Mouse (Mus musculus) thymus, adult 2 months (tissue): ENCODE measurements around the gene Fut8. TPM values are rescaled to one million over a fixed set of nuclear protein-coding genes. Genes with fewer than 3 reads are reported as not detected.

Experiments used
- DNase-seq: peaks from one replicate; pipeline ENCODE4 v3.0.0; 2021
- H3K27ac ChIP-seq: fragments of 200-500 bp; 2 replicates; pipeline ENCODE4 v1.5.1; 2012; ENCODE audit warnings: low read length, control low read depth; ENCODE audit not compliant: control insufficient read depth, insufficient read depth
- H3K27me3 ChIP-seq: fragments of 200-500 bp; 2 replicates; pipeline ENCODE4 v1.6.1; 2012; ENCODE audit warnings: mild to moderate bottlenecking, low read length, moderate library complexity, mixed read lengths; ENCODE audit not compliant: control insufficient read depth, insufficient read depth
- H3K36me3 ChIP-seq: fragments of 200-500 bp; 2 replicates; pipeline ENCODE4 v1.6.1; 2012; ENCODE audit warnings: mild to moderate bottlenecking, low read length, moderate library complexity; ENCODE audit not compliant: control insufficient read depth, insufficient read depth
- H3K4me1 ChIP-seq: fragments of 200-500 bp; replicated peaks from 2 replicates; pipeline ENCODE4 v1.6.1; 2012; ENCODE audit warnings: low read length; ENCODE audit not compliant: control insufficient read depth, insufficient read depth
- H3K4me3 ChIP-seq: fragments of 200-500 bp; 2 replicates; pipeline ENCODE4 v1.5.1; 2012; ENCODE audit warnings: mild to moderate bottlenecking, low read length, control low read depth, moderate library complexity; ENCODE audit not compliant: control insufficient read depth, insufficient read depth
- CTCF ChIP-seq: fragments of 200-500 bp; IDR thresholded peaks from 2 replicates; pipeline ENCODE4 v1.5.1; 2012; ENCODE audit warnings: mild to moderate bottlenecking, control low read depth, low read length, moderate library complexity, borderline replicate concordance; ENCODE audit not compliant: control insufficient read depth, poor library complexity, insufficient read depth; ENCODE audit errors: extremely low read depth
- POLR2A ChIP-seq: fragments of 200-500 bp; IDR thresholded peaks from 2 replicates; pipeline ENCODE4 v1.6.1; 2012; ENCODE audit warnings: mild to moderate bottlenecking, low read length, control low read depth, moderate library complexity; ENCODE audit not compliant: control insufficient read depth, poor library complexity, insufficient read depth; ENCODE audit errors: extremely low read depth
- WGBS: fragments of 180-500 bp; shearing (Covaris S2); methylation state at CpG from one replicate; pipeline ENCODE4 v1.1.7; 2018; 5-methylcytosine and 5-hydroxymethylcytosine counted together
- polyA plus RNA-seq: library from polyadenylated mRNA; depleted of rRNA; stranded (reverse); fragments of >200 nt; gene quantifications from 2 replicates; pipeline ENCODE4 v1.2.3, GENCODE M21; 2012

Gene Fut8
- polyA plus RNA-seq, 1 experiment: 10.8 TPM

DNA sequence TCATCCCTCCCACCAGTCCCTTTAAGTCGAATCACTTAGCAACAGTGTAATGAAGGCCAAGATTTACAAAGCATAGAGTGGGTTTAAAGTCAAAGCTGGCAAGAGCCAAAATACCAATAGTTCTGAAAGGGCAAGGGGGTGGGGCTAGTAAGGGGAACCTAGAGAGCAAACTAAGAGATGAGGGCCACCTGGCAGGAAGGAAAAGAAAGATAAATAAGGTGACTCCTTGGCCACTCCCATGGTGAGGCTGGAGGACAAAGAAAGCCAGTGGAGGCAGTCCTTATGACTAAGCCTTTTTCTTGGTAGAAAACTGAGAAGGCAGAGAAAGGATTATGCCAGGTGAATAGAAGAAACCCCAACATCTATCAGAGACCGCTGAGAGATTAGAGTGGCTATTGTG lies 42.9 kb upstream of the Fut8 start:
- TF ChIP-seq POLR2A: no peak
- no peak for TF ChIP-seq CTCF
- Histone ChIP-seq H3K4me1 (peaks cover 24% of the 10 kb centered on the region), H3K36me3 (no peaks in the 10 kb centered on the region), H3K27ac (no peak overlapping the region), H3K27me3 (no peaks in the 10 kb centered on the region), H3K4me3 (no peak overlapping the region)
- WGBS: 35% methylated on average over 2 of the region's 2 CpGs
- DNase-seq: no peak

GRCm38 (mm10) chr12:77196529-77197095 lies 41.3 kb upstream of the Fut8 start:
- TF ChIP-seq POLR2A: no peak
- TF ChIP-seq CTCF: no peak
- peaks cover 24% of the 10 kb centered on the region for H3K4me1 ChIP-seq
- no peak for DNase-seq
- WGBS: 60% methylated on average over 2 of the region's 2 CpGs
- H3K36me3 ChIP-seq: no peaks in the 10 kb centered on the region
- no peaks in the 10 kb centered on the region for H3K27me3 ChIP-seq
- H3K27ac ChIP-seq: no peak overlapping the region
- no peak overlapping the region for H3K4me3 ChIP-seq

DNA sequence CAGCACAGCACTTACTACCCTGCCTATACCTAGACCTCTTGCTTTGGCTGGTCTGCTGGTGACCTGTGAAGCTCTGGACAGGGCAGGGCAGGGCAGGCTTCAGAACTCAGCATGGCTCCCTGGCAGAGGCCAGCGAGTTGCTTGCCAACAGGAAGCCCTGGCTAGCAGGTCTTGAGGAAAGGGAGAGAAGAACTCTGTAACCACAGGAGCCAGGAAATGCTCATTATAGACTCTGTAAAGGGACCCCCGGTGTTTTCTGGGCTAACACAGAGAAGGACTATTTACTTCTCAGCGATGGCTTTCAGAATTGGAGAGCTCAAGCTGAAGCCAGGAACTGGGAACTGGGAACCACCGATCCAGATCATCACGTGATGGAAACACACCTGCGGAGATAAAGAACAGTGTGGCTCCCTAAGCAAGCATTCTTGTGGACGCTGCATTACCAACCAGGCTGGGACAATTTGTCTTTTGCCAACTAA lies 40.8 kb upstream of the Fut8 start:
- H3K27me3 ChIP-seq: no peaks in the 10 kb centered on the region
- no peak for TF ChIP-seq POLR2A
- TF ChIP-seq CTCF: no peak
- H3K36me3 ChIP-seq: no peaks in the 10 kb centered on the region
- H3K4me3 ChIP-seq: no peak overlapping the region
- peak overlapping the region; percentile 20; the same call in 1 of the 2 replicates for H3K27ac ChIP-seq
- H3K4me1 ChIP-seq: peaks cover 24% of the 10 kb centered on the region
- peak; percentile 36 for DNase-seq
- WGBS: 7% methylated on average over 7 of the region's 7 CpGs

DNA sequence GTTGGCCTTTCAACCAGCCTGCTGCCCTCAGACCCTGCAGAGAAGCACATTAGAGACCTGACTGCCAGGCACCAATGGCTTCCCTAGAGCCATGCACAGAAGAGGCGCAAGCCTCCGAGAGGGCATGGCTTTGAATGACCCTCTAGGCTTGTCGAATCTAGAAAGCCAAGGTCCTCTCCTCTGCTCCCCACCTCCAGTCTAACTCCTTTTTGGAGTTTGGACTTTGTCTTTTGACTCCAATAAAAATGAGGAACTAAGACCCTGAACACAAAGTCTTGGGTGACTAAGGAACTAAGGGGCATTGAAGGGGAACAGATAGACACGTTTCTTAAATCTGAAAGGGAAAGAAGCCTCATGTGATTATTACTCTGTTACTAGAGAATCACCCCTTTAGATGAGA lies 39.7 kb upstream of the Fut8 start:
- no peak for DNase-seq
- H3K4me3 ChIP-seq: no peak overlapping the region
- no peaks in the 10 kb centered on the region for H3K27me3 ChIP-seq
- 0 out of 2 replicates have a peak overlapping the region, but pooled peaks have one; percentile 6 for H3K27ac ChIP-seq
- H3K36me3 ChIP-seq: no peaks in the 10 kb centered on the region
- H3K4me1 ChIP-seq: peaks cover 18% of the 10 kb centered on the region
- 65% methylated on average over 4 of the region's 4 CpGs for WGBS
- TF ChIP-seq POLR2A: no peak

DNA sequence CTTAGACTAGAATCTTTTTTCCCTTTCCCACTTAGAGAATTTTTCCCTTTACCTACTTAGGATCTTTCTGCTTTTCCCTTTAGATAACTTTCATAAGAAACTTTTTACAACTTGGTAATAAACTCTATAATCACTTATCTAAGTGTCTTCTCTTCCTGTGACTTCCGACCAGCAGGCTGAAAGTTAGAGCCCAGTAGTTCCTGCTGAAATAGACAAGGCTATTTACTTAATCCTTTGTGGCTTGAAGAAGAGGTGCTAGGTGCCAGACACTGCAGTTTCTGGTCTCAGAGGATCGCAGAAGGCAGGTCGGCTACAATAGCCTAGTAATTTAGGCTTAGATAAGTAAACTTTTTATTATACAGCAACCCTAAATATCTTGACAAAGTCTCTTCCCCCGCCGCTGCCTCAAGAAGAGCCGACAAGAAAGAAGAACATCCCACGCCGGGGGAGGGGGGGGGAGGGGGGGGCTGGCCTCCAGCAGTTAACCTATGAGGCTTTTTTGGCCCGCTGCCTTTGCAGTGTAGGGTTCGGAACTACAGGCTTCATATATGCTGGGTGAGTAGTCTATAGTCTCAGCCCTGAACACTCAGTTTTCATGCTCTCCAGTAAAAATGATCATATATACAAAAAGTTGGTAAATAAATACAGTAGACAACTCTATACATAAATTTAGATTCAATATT lies 36.3 kb upstream of the Fut8 start:
- Histone ChIP-seq H3K27ac (no peak overlapping the region), H3K36me3 (no peaks in the 10 kb centered on the region), H3K27me3 (no peaks in the 10 kb centered on the region), H3K4me3 (no peak overlapping the region), H3K4me1 (peaks cover 13% of the 10 kb centered on the region)
- TF ChIP-seq CTCF (no peak), POLR2A (no peak)
- no peak for DNase-seq
- WGBS: 53% methylated on average over 10 of the region's 10 CpGs

- TF ChIP-seq POLR2A (no peak), CTCF (no peak)
- Histone ChIP-seq H3K4me1 (peaks cover 2% of the 10 kb centered on the region), H3K27ac (no peak overlapping the region), H3K36me3 (no peaks in the 10 kb centered on the region), H3K27me3 (no peaks in the 10 kb centered on the region), H3K4me3 (no peak overlapping the region)
- 90% methylated on average over 4 of the region's 4 CpGs for WGBS
- DNase-seq: no peak
Observed at GRCm38 (mm10) chr12:77203136-77203535, 34.8 kb upstream of the Fut8 start.

- WGBS: 96% methylated on average over 5 of the region's 5 CpGs
- DNase-seq: no peak
Observed at GRCm38 (mm10) chr12:77206852-77207251, 31.1 kb upstream of the Fut8 start.

More at GRCm38 (mm10) chr12:77206852-77207251, 31.1 kb upstream of the Fut8 start:
- Histone ChIP-seq H3K36me3 (no peaks in the 10 kb centered on the region), H3K27ac (no peak overlapping the region), H3K27me3 (no peaks in the 10 kb centered on the region), H3K4me1 (no peaks in the 10 kb centered on the region), H3K4me3 (no peak overlapping the region)
- TF ChIP-seq POLR2A: no peak
- TF ChIP-seq CTCF: no peak
